Mouse (Mus musculus) right cerebral cortex, postnatal 36 days (tissue): ENCODE measurements at regions not wholly inside any gene's neighbourhood (a gene's known extent, or its start where the extent isn't known, plus 50 kb on each side); places are given as distances from the start of the nearest gene placed in this dataset.

ENCODE experiments used
- DNase-seq, 2 experiments: peaks; one replicate each; pipeline ENCODE4 v3.0.0; 2022; ENCODE audit warnings: low spot score in 2 of 2, mixed read lengths in 1 of 2

GRCm38 (mm10) chr16:55663946-55664345 lies 174.8 kb downstream of the Nfkbiz start:
- DNase-seq, result no peak

DNA sequence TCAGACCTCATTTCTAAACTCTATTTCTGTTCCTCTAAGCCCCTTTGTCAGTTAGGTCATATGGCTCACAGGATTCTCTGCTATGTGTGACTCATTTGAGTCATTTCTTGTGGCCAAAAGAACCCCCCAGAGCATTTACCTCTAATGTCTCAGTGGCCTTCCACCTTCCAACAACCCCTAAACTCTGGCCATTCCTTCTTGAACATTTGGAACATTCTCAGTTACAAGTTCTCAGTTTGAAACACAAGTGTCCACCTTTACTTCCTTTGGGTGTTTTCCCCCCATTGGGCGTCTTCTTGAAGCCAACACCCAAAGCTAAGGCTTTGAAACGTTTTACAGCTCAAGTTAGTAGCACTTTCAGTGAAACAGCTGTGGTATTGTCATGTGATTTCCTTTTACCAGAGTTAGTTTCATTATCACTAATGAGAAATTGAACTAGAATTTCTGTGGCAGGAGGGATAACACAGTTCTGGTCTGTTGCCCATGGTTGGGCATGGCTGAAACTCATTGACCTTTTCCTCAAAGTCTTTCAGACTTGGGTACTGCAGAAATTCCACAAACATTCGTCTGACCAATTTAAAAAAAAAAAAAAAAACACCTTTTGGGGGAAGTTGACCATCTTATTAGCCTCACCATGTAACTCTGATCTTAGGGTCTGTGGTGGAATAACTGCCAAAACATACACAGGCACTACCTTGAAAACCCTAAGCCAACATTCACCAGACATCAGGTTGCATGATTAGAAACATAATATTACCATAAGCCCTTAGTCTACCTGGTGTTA lies 201.8 kb downstream of the Nfkbiz start:
- no peak for DNase-seq

DNA sequence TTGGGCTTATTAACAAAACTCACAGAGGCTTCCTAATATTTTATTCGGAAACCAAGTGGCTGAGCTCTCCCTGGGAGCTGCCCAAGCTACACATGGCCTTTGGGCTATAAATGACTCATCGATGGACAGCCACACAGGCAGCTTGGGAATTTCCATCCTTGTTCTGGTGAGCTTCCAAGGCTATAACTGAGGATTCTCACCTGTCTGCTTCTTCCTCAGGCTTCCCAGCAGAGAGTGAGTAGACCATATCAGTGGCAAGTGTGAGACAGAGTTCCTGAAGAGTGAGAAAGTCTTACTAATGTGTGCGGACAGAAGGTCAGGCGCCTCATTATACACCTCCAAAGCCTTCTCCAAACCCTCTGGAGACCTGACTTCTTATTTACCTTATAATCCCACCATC lies 202.5 kb downstream of the Nfkbiz start:
- DNase-seq, result no peak

GRCm38 (mm10) chr16:55634691-55635090 lies 204.0 kb downstream of the Nfkbiz start:
- no peak for DNase-seq

DNA sequence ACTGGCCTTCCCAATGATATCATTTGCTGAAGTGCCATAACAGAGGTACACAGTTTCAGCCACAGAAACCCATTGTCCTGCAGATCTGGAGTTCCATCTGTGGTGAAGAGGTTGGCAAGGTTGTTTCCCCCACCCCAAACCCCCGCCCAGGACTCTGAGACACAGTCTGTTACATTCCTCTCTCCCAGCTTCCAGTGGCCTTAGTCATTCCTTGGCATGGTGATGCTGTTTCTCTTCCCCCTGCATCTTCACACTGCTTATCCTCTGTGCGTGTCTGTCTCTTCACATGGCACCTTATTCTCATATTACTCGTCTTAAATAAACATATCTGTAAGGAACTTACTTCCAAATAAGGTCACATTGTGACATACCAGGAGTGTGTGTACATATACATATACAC lies 206.5 kb downstream of the Nfkbiz start:
- DNase-seq, result no peak

GRCm38 (mm10) chr16:55631637-55632036 lies 207.1 kb downstream of the Nfkbiz start:
- DNase-seq, result no peak

DNA sequence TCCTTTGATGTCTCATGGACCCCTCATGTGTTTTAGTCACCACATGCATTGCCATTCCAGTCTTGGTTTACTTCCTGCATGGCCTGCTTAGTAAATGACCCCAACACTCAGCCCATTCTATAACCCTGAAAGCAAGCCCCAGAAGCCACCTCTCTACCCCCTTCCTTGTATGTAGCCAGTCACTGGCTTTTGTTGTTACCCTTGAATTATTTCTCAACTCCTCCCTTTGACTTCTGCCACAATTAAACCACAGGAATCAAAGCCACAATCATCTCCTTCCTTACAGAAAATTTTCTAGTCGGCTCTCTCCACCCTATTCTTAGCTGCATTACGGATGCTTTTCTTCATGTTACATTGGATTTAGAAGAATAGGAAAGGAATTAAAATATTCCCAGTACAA lies 207.7 kb downstream of the Nfkbiz start:
- no peak for DNase-seq

GRCm38 (mm10) chr16:55627531-55627930 lies 211.2 kb downstream of the Nfkbiz start:
- no peak for DNase-seq

DNA sequence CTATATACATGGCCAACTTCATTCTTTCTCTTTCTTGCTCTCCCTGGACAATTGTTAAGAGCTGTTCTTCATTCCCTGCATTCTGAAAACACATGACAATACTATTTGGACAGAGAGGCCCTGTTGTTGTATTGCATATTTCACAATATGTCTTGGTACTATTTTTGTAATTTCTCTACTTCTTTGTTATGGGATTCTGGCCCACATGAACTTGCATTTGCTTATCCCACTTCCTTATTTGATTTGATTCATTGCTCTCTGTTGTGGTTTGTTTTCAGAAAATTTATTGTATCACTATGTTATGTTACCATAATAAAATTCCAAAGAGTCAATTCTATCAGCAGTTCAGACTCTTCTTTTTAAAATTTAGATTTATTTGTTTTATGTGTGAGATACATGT lies 215.3 kb downstream of the Nfkbiz start:
- no peak for DNase-seq

DNA sequence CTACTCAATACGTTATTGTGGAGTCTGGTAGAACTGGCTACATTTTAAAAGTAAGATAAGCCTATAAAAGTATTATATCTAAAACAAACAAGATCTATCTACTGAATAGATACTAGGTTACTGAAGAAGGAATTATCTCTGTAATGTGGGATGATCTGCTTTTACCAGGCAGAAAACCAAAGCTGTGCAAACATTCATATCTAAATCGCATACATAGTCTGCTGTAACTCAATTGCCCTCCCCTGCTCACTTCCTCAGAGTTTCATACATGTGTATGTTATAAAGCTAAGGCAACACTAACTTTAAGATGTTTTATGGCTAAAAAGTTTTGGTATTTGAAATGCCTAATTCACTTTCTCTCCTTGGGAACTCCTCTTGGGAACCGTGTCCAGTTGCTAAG lies 219.0 kb downstream of the Nfkbiz start:
- no peak for DNase-seq

DNA sequence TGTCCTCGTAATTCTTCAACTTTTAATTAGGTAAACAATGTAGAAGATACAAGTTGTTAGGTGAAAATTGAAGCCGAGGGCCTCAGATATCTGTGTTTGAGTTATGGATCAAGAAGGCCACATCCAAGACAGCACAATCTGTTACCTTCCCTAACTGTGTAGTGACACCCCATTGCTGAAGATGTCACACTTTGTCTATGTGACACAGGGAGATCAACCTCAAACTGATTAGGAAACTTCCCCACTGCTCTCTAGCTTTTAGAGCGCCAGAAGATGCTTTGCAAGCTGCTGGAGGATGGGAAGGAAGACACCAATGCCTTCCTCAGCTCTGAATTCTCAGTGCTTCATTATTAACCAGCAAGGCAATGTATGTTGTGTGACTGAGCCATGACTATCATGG lies 220.7 kb downstream of the Nfkbiz start:
- DNase-seq, result no peak

DNA sequence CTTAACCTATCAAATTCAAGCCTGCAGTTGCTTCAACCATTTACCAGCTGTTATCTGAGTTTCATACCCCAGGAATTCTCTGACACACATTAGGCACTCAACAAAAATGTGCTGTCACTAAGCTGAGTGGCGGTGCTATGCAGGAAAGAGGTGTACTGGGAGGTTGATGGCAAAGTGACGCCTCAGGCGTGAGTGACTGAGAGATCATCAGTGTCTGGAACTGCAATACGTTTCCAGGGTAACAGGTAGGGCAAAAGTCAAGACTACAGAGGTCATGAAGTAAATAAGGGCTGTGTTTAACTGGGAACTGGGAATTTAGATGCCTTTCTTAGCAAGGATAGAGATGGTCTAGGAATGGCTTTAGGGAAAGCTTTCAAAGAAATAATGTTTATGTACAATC lies 221.2 kb downstream of the Nfkbiz start:
- no peak for DNase-seq

GRCm38 (mm10) chr16:55616408-55617120 lies 222.1 kb downstream of the Nfkbiz start:
- no peak for DNase-seq

DNA sequence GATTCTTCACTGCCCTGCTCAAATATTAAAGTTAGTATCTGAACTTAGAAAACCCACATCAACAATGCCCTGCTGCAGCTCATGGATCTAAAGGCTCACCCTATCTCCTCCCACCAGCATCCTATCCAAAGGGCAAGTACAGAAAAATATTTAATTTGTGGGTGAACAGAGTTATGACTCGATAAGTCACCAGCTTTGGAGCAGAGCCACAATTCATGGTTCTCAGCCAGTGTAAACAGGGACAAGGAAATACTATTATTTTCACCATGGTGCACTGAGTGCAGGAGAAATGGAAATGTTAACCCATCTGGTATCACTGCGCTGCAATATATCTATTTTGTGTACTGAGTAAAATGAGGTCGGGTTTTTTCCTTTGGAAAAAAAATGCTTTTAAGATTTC lies 225.8 kb downstream of the Nfkbiz start:
- DNase-seq, result no peak

- no peak for DNase-seq
Measured at GRCm38 (mm10) chr16:55612001-55612400, 226.7 kb downstream of the Nfkbiz start.

- no peak for DNase-seq
Measured at GRCm38 (mm10) chr16:55611172-55611571, 227.5 kb downstream of the Nfkbiz start.

- DNase-seq, result no peak
Measured at GRCm38 (mm10) chr16:55608361-55608760, 230.3 kb downstream of the Nfkbiz start.

- no peak for DNase-seq
Measured at GRCm38 (mm10) chr16:55606447-55607239, 232.1 kb downstream of the Nfkbiz start.

GRCm38 (mm10) chr16:55603611-55604010 lies 235.1 kb downstream of the Nfkbiz start:
- no peak for DNase-seq

DNA sequence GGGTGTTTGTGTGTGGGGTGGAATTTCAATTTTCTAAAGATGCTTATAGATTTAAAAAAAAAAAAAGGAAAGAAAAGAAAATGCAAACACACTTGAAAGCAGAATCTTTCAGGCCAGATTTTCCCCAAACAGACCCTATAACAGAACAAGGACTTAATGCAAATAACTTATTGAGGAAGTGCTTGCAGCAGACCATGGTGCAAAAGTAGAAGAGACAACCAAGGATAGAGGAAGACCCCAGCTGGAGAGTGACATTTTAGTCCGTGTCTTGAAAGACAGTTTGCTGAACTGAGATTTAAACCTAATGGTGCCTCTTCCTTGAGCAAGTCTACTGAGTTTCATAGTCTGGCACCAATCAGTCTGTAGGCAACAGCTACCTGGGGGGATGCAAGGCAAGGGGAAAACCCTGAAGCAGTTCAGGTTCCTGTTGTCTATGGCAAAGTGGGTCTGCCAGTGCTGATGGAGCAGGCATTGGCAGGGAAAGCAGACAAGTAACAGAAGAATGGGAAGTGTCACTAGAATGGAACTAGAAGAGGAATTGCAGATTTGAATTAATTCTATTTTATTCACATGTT lies 249.2 kb downstream of the Nfkbiz start:
- no peak for DNase-seq

DNA sequence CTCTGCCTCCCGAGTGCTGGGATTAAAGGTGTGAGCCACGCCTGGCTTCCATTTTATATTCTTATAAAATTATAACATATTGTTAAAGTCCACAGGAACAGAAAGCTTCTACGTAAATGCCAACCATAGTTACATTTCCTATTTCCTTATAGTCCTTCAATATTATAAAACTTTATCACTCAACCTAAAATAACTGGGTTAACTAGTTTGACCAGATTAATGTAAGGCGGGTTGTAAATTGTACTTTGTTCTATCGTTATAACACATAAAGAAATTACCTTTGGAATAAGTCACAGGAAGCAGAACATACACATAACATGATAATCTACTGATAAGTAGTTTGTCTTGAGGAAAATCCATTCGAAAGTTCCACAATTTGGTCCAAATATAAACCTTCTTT lies 251.6 kb downstream of the Nfkbiz start:
- DNase-seq, result no peak

DNA sequence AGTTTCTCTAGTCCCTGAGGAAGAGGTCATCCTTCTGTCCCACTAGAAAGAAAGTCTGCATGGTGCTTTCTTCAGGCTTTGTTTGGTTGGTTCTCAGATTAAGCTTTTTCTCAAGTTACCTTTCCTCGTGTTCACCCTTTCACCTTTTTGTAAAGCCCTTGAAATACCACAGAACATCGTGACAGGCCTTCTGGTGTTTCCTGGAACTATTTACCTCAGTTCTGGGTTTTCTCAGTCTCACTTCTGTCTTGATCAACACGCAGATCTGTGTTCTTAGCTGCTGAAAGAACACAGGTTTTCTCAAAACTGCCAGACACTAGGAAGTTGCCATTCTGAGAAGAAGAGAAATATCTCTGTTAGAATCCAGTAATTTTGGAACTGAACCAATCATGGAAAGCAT lies 255.8 kb downstream of the Nfkbiz start:
- no peak for DNase-seq
